Mouse (Mus musculus) c-Kit-positive CD71-negative TER-119-negative erythroid progenitor cells, embryonic 14.5 days (primary cell): ENCODE measurements around the gene Cnnm1.

Source experiments
- DNase-seq: peaks from one replicate; pipeline ENCODE4 v3.0.0-alpha.2; 2013; ENCODE audit warnings: low read depth

The Cnnm1 gene

GRCm38 (mm10) chr19:43546337-43547117 is 106.3 kb downstream of the Cnnm1 start:
- no peak for DNase-seq
